Comparison of ENCODE assay signal across 19 mouse cellular contexts in genomic region chr10:26520879-26521278, GRCm38 (mm10).
DNase-seq lines count a peak whose midpoint lies in the region; ATAC-seq lines count a peak whose summit lies in the region.
"Had no signal": no experiment of that assay in that cellular context is flagged by ENCODE, and none has a peak within 500 bp of the region (broad histone marks: within the 10 kb centered on the region; RNA-seq: fewer than 3 reads in every experiment).

No protein-coding gene starts in this region.

- H3K4me1 ChIP-seq in embryonic facial prominence, embryonic 10.5 days, result no peaks in the 10 kb centered on the region
- H3K4me1 ChIP-seq: hindbrain, embryonic 12.5 days; limb, embryonic 13.5 days; liver, embryonic 15.5 days had no signal

- no peaks in the 10 kb centered on the region for H3K9me3 ChIP-seq in embryonic facial prominence, embryonic 10.5 days
- H3K9me3 ChIP-seq: hindbrain, embryonic 12.5 days; limb, embryonic 13.5 days; liver, embryonic 15.5 days had no signal

- H3K27me3 ChIP-seq in splenic B cell, adult 2 months (ENCODE audit: control insufficient read depth, insufficient read depth, low read length, poor library complexity, severe bottlenecking), result no peaks in the 10 kb centered on the region
- H3K27me3 ChIP-seq in embryonic facial prominence, embryonic 10.5 days (replicated peaks; ENCODE audit: low read depth, poor library complexity, severe bottlenecking), result no peaks in the 10 kb centered on the region
- H3K27me3 ChIP-seq: hindbrain, embryonic 12.5 days; limb, embryonic 13.5 days; liver, embryonic 15.5 days had no signal

- H3K4me3 ChIP-seq in embryonic facial prominence, embryonic 10.5 days, result no peak overlapping the region
- H3K4me3 ChIP-seq: erythroblast, embryonic 14.5 days; hindbrain, embryonic 12.5 days; limb, embryonic 13.5 days; liver, embryonic 15.5 days had no signal

- H3K36me3 ChIP-seq in splenic B cell, adult 2 months (ENCODE audit: control insufficient read depth, insufficient read depth, low read length, poor library complexity, severe bottlenecking), result no peaks in the 10 kb centered on the region
- H3K36me3 ChIP-seq in embryonic facial prominence, embryonic 10.5 days (replicated peaks), result no peaks in the 10 kb centered on the region
- H3K36me3 ChIP-seq: hindbrain, embryonic 12.5 days; limb, embryonic 13.5 days; liver, embryonic 15.5 days had no signal

- H3K27ac ChIP-seq in embryonic facial prominence, embryonic 10.5 days (replicated peaks), result no peak overlapping the region
- H3K27ac ChIP-seq: hindbrain, embryonic 12.5 days; kidney, postnatal 0 days; limb, embryonic 13.5 days; liver, embryonic 15.5 days; stomach, postnatal 0 days had no signal

- WGBS in embryonic facial prominence, embryonic 10.5 days, result 80% methylated on average over 6 of the region's 6 CpGs

- ATAC-seq in granulocyte monocyte progenitor cell, adult 5-6 weeks (replicated peaks; ENCODE audit: poor library complexity, severe bottlenecking), result peak; percentile 82
- ATAC-seq: intestine, embryonic 16.5 days; midbrain, embryonic 16.5 days had no signal

- peak; percentile 80 for DNase-seq in CD4-positive helper T cell, adult 2 months (ENCODE audit: low read depth, low spot score)
- DNase-seq in CD8-positive naive resting alpha-beta T cell, adult 2 months (ENCODE audit: low read depth in 2 of 2, low spot score in 2 of 2), result peak; percentile 50 to 58
- peak; percentile 2 for DNase-seq in splenic B cell, adult 2 months (ENCODE audit: low read depth, low spot score)
- no peak for DNase-seq in embryonic facial prominence, embryonic 10.5 days (ENCODE audit: low spot score)
- DNase-seq in retina, embryonic 14.5 days (ENCODE audit: low spot score), result no peak
- DNase-seq in cerebellum, adult 9-11 months, result no peak
- DNase-seq: adrenal gland, adult 8-10 months; cerebellum, postnatal 10 days; layer of hippocampus, adult 9-11 months; retina, postnatal 1 day had no signal

Comparison
In these comparisons a context has a peak if more than half of its experiments do, and no peak if none do; other contexts are left out.
1. DNase-seq: peak in CD4-positive helper T cell, adult 2 months (single experiment), CD8-positive naive resting alpha-beta T cell, adult 2 months (2 of 2) and splenic B cell, adult 2 months (single experiment); none in embryonic facial prominence, embryonic 10.5 days (single experiment), retina, embryonic 14.5 days (single experiment) and cerebellum, adult 9-11 months (single experiment).